8 mouse cellular contexts compared by ENCODE assay signal in the genomic region with DNA sequence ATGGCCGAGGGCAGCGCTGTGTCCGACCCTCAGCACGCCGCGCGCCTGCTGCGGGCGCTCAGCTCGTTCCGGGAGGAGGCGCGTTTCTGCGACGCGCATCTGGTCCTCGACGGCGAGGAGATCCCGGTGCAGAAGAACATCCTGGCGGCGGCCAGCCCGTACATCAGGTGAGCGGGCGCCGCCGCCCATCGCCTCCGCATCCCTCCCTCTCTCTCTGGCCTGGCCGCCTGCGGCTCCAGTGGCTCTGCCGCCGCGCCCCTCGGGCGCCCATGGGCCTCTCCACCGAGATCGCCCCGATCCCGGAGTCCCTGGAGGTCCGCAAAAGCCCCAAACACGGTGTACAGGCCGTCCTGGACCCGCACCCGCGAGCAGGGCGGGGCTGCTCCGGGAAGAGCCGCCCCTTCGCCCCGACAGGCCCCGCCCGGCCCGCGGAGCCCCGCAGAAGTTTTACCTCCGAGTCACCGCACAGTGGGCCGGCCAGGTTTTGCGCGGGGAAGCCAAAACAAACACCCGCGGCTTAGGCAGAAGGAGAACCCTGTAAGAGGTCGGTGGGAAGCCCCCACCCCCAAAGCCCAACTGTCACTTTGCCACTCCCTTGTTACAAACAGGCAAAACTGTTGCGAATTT. TPM values are rescaled to one million over a fixed set of nuclear protein-coding genes. Genes with fewer than 3 reads are reported as not detected.
DNase-seq lines count a peak whose midpoint lies in the region; ATAC-seq and TF ChIP-seq lines count a peak whose summit lies in the region.

Gan (plus strand) TSS at position 1 of the 627 bp plus-strand sequence.

- H3K27me3 ChIP-seq in heart, embryonic 12.5 days (replicated peaks), result no peaks in the 10 kb centered on the region
- no peaks in the 10 kb centered on the region for H3K27me3 ChIP-seq in kidney, embryonic 15.5 days
- no peaks in the 10 kb centered on the region for H3K27me3 ChIP-seq in midbrain, postnatal 0 days (ENCODE audit: insufficient read depth, low read length)
- H3K27me3 ChIP-seq in stomach, embryonic 14.5 days (ENCODE audit: control insufficient read depth, insufficient read depth, low read length), result no peaks in the 10 kb centered on the region

- peak; percentile 21 for ATAC-seq in activated CD4-positive, CD25-positive, alpha-beta regulatory T cell, adult 4 months
- peak; percentile 83 for ATAC-seq in heart, embryonic 12.5 days (ENCODE audit: insufficient number of reproducible peaks, low FRiP score)
- ATAC-seq in kidney, embryonic 15.5 days (replicated peaks; ENCODE audit: low FRiP score), result peak; percentile 74
- peak; percentile 55; the same call in 1 of the 2 replicates for ATAC-seq in midbrain, postnatal 0 days (ENCODE audit: low FRiP score)
- ATAC-seq in stomach, embryonic 14.5 days (ENCODE audit: insufficient number of reproducible peaks, insufficient read depth, low FRiP score, low read depth), result peak; percentile 53

- peak within 1 kb of the TSS; percentile 84 for H3K4me2 ChIP-seq in heart, embryonic 12.5 days
- peak within 1 kb of the TSS; percentile 93 for H3K4me2 ChIP-seq in kidney, embryonic 15.5 days
- peak within 1 kb of the TSS; percentile 83 for H3K4me2 ChIP-seq in midbrain, postnatal 0 days (ENCODE audit: low read depth, low read length, poor library complexity, severe bottlenecking)
- H3K4me2 ChIP-seq in stomach, embryonic 14.5 days (replicated peaks; ENCODE audit: low read depth, low read length), result peak within 1 kb of the TSS; percentile 82

- H3K9me3 ChIP-seq in heart, embryonic 12.5 days (replicated peaks), result no peaks in the 10 kb centered on the region
- H3K9me3 ChIP-seq in kidney, embryonic 15.5 days (replicated peaks), result no peaks in the 10 kb centered on the region
- no peaks in the 10 kb centered on the region for H3K9me3 ChIP-seq in midbrain, postnatal 0 days (ENCODE audit: low read length)
- no peaks in the 10 kb centered on the region for H3K9me3 ChIP-seq in stomach, embryonic 14.5 days (ENCODE audit: control insufficient read depth, low read depth, low read length)

- under 1% methylated on average over 63 of the region's 65 CpGs for whole genome bisulfite sequencing in heart, embryonic 12.5 days
- WGBS in kidney, embryonic 15.5 days, result under 1% methylated on average over 65 of the region's 65 CpGs
- WGBS in midbrain, postnatal 0 days, result 0% methylated on average over 57 of the region's 65 CpGs
- WGBS in stomach, embryonic 14.5 days, result under 1% methylated on average over 64 of the region's 65 CpGs

- H3K9ac ChIP-seq in heart, embryonic 12.5 days, result peak within 1 kb of the TSS; percentile 85
- H3K9ac ChIP-seq in kidney, embryonic 15.5 days, result peak within 1 kb of the TSS; percentile 94
- peak within 1 kb of the TSS; percentile 77 for H3K9ac ChIP-seq in midbrain, postnatal 0 days (replicated peaks; ENCODE audit: low read length, poor library complexity, severe bottlenecking)
- H3K9ac ChIP-seq in stomach, embryonic 14.5 days (replicated peaks; ENCODE audit: low read depth, low read length), result peak within 1 kb of the TSS; percentile 89

- H3K4me3 ChIP-seq in cortical plate, adult 2 months (ENCODE audit: insufficient read depth, low read length), result peak within 1 kb of the TSS; percentile 91
- H3K4me3 ChIP-seq in heart, embryonic 12.5 days, result peak within 1 kb of the TSS; percentile 77
- peak within 1 kb of the TSS; percentile 97 for H3K4me3 ChIP-seq in kidney, embryonic 15.5 days (replicated peaks)
- peak within 1 kb of the TSS; percentile 86 for H3K4me3 ChIP-seq in midbrain, postnatal 0 days (ENCODE audit: low read depth, low read length)
- peak within 1 kb of the TSS; percentile 96 for H3K4me3 ChIP-seq in stomach, embryonic 14.5 days (ENCODE audit: low read depth, low read length)

- no peaks in the 10 kb centered on the region for H3K36me3 ChIP-seq in heart, embryonic 12.5 days
- H3K36me3 ChIP-seq in kidney, embryonic 15.5 days, result no peaks in the 10 kb centered on the region
- H3K36me3 ChIP-seq in midbrain, postnatal 0 days (ENCODE audit: insufficient read depth, low read length), result no peaks in the 10 kb centered on the region
- no peaks in the 10 kb centered on the region for H3K36me3 ChIP-seq in stomach, embryonic 14.5 days (ENCODE audit: control insufficient read depth, insufficient read depth, low read length)

- peaks cover 7% of the 10 kb centered on the region for H3K4me1 ChIP-seq in cortical plate, adult 2 months (ENCODE audit: control insufficient read depth, insufficient read depth, low read length)
- peaks cover 21% of the 10 kb centered on the region for H3K4me1 ChIP-seq in heart, embryonic 12.5 days (replicated peaks)
- H3K4me1 ChIP-seq in kidney, embryonic 15.5 days, result peaks cover 35% of the 10 kb centered on the region
- H3K4me1 ChIP-seq in midbrain, postnatal 0 days (ENCODE audit: insufficient read depth, low read length), result peaks cover 15% of the 10 kb centered on the region; the same call in 1 of the 2 replicates
- peaks cover 14% of the 10 kb centered on the region; the same call in 1 of the 2 replicates for H3K4me1 ChIP-seq in stomach, embryonic 14.5 days (ENCODE audit: control insufficient read depth, insufficient read depth, low read length)

- H3K27ac ChIP-seq in cortical plate, adult 2 months (ENCODE audit: insufficient read depth, low read length), result peak within 1 kb of the TSS; percentile 20
- H3K27ac ChIP-seq in heart, embryonic 12.5 days (ENCODE audit: poor library complexity, severe bottlenecking), result peak within 1 kb of the TSS; percentile 62
- peak within 1 kb of the TSS; percentile 89 for H3K27ac ChIP-seq in kidney, embryonic 15.5 days
- peak within 1 kb of the TSS; percentile 77 for H3K27ac ChIP-seq in midbrain, postnatal 0 days (ENCODE audit: low read depth, low read length)
- peak within 1 kb of the TSS; percentile 82 for H3K27ac ChIP-seq in stomach, embryonic 14.5 days (ENCODE audit: low read length)

- DNase-seq in 416B (ENCODE audit: low read depth), result peak; percentile 42
- DNase-seq in liver, result peak; percentile 82
- no peak for DNase-seq in midbrain, postnatal 0 days (ENCODE audit: low spot score)

- TF ChIP-seq CTCF in cortical plate, adult 2 months (IDR thresholded peaks at IDR 0.05; ENCODE audit: extremely low read depth, insufficient read depth, low read length), result no peak
- no peak for TF ChIP-seq CTCF in midbrain, postnatal 0 days (IDR thresholded peaks at IDR 0.05)

- TF ChIP-seq POLR2A in cortical plate, adult 2 months (IDR thresholded peaks at IDR 0.05; ENCODE audit: extremely low read depth, insufficient read depth, low read length), result no peak

RNA-seq across cellular contexts. Expression of gene Gan, which starts in this region (rescaled TPM):
- polyA plus RNA-seq in activated CD4-positive, CD25-positive, alpha-beta regulatory T cell, adult 4 months (2017; shearing (Covaris generic)), result 1 to 10 TPM; 2.1 to 2.2 TPM
- polyA plus RNA-seq in cortical plate, adult 2 months (2012; rRNA removed), result 8.2 and 8.4 TPM in 2 replicates
- polyA plus RNA-seq in heart, embryonic 12.5 days (2016; fragmentation: Nextera tagmentation; extraction: Ambion mirVana), result 1.3 and 1.7 TPM in 2 replicates
- polyA plus RNA-seq in kidney, embryonic 15.5 days (2015; fragmentation: Nextera tagmentation; extraction: Ambion mirVana), result 1.9 TPM in 2 replicates
- total RNA-seq in midbrain, postnatal 0 days (2014; rRNA removed), result 13.5 and 14.2 TPM in 2 replicates
- polyA plus RNA-seq in midbrain, postnatal 0 days (2015; fragmentation: Nextera tagmentation; extraction: Ambion mirVana), result 4.0 and 4.6 TPM in 2 replicates
- polyA plus RNA-seq in stomach, embryonic 14.5 days (2014; fragmentation: Nextera tagmentation; extraction: Ambion mirVana), result 3.9 and 4.2 TPM in 2 replicates

Comparison
In these comparisons a context has a peak if more than half of its experiments do, and no peak if none do; other contexts are left out.
1. ATAC-seq: peak in every context shown above with its lines; median percentile 83 in heart, embryonic 12.5 days; 74 in kidney, embryonic 15.5 days; 55 in midbrain, postnatal 0 days; 53 in stomach, embryonic 14.5 days; 21 in activated CD4-positive, CD25-positive, alpha-beta regulatory T cell, adult 4 months.
2. H3K27ac ChIP-seq: peak in every context shown above with its lines; median percentile 89 in kidney, embryonic 15.5 days; 82 in stomach, embryonic 14.5 days; 77 in midbrain, postnatal 0 days; 62 in heart, embryonic 12.5 days; 20 in cortical plate, adult 2 months.